Mouse (Mus musculus) olfactory bulb, adult 2 months (tissue): ENCODE data around the gene Hacl1.

Experiments
- CTCF ChIP-seq: fragments of 200-500 bp; IDR thresholded peaks from 2 replicates; pipeline ENCODE4 v1.5.1; 2012; ENCODE audit warnings: low read depth, mild to moderate bottlenecking, low read length, moderate library complexity; ENCODE audit not compliant: insufficient read depth
- POLR2A ChIP-seq: fragments of 200-500 bp; IDR thresholded peaks from 2 replicates; pipeline ENCODE4 v1.6.1; 2012; ENCODE audit warnings: mild to moderate bottlenecking, low read depth, low read length, moderate library complexity; ENCODE audit not compliant: insufficient read depth

DNA sequence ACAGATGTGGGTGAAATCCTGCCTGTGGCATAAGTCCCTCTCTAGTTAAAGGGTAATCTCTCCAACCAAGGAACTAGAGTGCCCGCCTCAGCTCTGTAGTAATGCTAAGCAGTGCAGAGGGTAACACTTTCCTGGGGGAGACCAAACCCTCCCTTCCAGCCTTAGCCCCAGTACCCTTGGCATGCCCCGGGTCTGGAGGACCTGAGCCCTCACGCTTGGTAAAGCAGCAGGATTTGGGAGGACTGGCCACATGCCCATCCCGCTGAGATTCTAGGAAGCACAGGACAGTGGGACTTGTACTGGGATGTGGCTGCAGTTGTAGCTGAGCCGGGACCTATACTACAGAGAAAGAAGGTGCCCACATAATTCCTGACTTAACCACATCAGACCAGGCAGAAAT, 13.7 kb upstream of the Hacl1 start:
- TF ChIP-seq POLR2A = no peak
- no peak for TF ChIP-seq CTCF
